Mouse (Mus musculus): ENCODE results near the gene Nfkbib. TPM values are rescaled to one million over a fixed set of nuclear protein-coding genes. Genes with fewer than 3 reads are reported as not detected.

The Nfkbib gene
- polyA plus RNA-seq, 1 experiment from 2014 or later: 38.9 TPM

DNA sequence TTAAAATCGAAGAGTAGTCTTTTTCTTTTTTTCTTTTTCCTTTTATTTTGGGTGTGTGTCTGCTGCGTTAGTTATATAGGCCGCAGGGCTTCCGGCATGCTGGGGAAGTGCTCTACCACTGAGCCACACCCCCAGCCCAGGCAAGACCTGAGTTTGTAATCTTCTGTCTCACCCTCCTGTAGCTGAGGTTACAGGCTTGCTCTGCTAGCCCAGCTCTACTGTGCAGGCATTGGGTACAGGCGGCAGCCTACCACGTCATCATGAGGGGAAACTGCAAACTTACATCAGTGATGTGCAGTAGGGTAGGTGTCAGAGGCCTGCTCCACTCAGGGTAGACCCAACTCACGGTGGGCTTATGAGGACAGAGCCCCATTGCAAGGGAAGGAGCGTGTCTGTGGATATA is 13.9 kb upstream of the Nfkbib start:
- H3K4me2 ChIP-seq (replicated peaks): no peak overlapping the region
- H3K4me1 ChIP-seq: peaks cover 5% of the 10 kb centered on the region
- no peak overlapping the region for H3K4me3 ChIP-seq
- no peaks in the 10 kb centered on the region for H3K27me3 ChIP-seq
- peaks cover 35% of the 10 kb centered on the region for H3K36me3 ChIP-seq
- 92% methylated on average over 8 of the region's 8 CpGs for WGBS
- H3K9me3 ChIP-seq: no peaks in the 10 kb centered on the region
- ATAC-seq (ENCODE audit: insufficient number of reproducible peaks, insufficient read depth, low FRiP score, low TSS enrichment): no peak
- no peak overlapping the region for H3K9ac ChIP-seq
- H3K27ac ChIP-seq: no peak overlapping the region

GRCm38 (mm10) chr7:28780857-28781256 is 13.5 kb upstream of the Nfkbib start:
- peaks cover 5% of the 10 kb centered on the region for H3K4me1 ChIP-seq
- H3K4me3 ChIP-seq: no peak overlapping the region
- no peak overlapping the region for H3K4me2 ChIP-seq (replicated peaks)
- 79% methylated on average over 7 of the region's 7 CpGs for WGBS
- ATAC-seq (ENCODE audit: insufficient number of reproducible peaks, insufficient read depth, low FRiP score, low TSS enrichment): no peak
- H3K36me3 ChIP-seq: peaks cover 36% of the 10 kb centered on the region
- 0 out of 2 replicates have a peak overlapping the region, but pooled peaks have one; percentile 22 for H3K9ac ChIP-seq
- no peaks in the 10 kb centered on the region for H3K9me3 ChIP-seq
- no peaks in the 10 kb centered on the region for H3K27me3 ChIP-seq
- no peak overlapping the region for H3K27ac ChIP-seq

DNA sequence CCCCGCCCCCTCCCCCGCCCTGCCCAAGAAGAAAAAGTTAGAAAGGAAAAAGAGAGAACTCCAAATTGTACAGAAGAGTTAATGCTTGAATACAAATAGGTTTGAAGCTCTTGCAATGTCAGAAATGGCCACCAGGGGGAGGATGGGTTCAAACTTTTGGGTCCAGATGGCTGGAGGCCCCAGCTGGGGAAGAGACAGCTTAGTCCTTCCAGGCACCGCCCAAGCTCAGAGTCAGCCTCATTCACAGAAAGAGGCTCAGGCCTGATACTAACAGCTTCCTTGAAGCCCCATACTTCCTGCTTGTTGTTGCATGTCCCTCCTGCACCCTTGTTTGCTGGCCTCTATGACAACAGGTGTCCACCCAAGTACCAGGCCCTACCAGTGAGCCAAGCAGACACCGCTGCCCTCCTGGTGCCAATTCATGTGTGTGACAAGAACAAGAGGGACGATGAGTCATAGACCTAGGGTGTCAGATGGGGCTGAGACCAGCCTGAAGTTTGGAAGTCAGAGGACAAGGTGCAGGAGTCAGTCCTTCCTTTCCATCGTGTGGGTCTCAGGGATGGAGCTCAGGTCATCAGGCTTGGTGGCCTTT is 12.9 kb upstream of the Nfkbib start:
- Histone ChIP-seq H3K36me3 (peaks cover 34% of the 10 kb centered on the region), H3K27me3 (no peaks in the 10 kb centered on the region), H3K9ac (peak overlapping the region; percentile 22; the same call in 1 of the 2 replicates), H3K27ac (no peak overlapping the region), H3K4me3 (no peak overlapping the region), H3K9me3 (no peaks in the 10 kb centered on the region), H3K4me1 (peaks cover 5% of the 10 kb centered on the region), H3K4me2 (replicated peaks) (no peak overlapping the region)
- 48% methylated on average over 6 of the region's 6 CpGs for WGBS
- ATAC-seq (ENCODE audit: insufficient number of reproducible peaks, insufficient read depth, low FRiP score, low TSS enrichment): no peak

DNA sequence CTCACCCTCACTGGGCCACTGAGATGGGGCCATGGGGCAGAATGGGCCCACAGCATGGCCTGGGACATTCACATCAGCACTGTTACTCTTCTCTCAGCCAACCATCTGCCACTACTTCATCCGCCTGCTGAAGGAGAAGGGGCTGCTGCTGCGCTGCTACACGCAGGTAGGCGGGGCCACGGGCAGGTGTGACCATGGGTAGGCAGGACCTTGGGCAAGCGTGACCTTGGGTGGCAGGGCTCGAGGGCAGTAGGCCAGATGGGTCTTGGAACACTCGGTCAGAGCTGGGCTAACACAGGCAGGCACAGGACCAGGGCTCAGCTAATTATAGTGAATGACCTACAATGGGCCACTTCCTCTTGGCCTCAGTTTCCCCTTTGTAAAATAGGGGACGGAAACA is 11.5 kb upstream of the Nfkbib start:
- Histone ChIP-seq H3K9ac (no peak overlapping the region), H3K4me1 (peaks cover 5% of the 10 kb centered on the region), H3K9me3 (no peaks in the 10 kb centered on the region), H3K27ac (no peak overlapping the region), H3K4me3 (no peak overlapping the region), H3K4me2 (replicated peaks) (no peak overlapping the region), H3K27me3 (no peaks in the 10 kb centered on the region), H3K36me3 (peaks cover 39% of the 10 kb centered on the region)
- no peak for ATAC-seq (ENCODE audit: insufficient number of reproducible peaks, insufficient read depth, low FRiP score, low TSS enrichment)
- WGBS: 85% methylated on average over 9 of the region's 9 CpGs

DNA sequence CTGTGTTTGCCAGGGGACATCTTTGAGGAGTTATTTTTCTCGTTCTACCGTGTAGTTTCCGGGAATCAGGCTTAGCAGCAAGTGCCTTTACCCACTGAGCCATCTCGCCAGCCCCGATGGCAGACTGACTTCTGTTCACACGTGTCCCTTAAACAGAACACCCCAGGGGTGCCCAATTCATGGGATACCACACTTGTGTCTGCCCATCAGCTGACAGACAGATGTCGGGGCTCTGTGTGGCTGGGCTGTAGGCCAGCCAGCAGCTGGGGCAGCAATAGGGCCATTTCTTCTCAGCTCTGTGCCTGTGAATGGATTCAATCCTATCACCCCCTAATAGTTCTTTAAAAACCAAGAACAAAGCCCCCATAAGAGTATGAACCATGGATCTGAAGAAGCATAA is 7.8 kb upstream of the Nfkbib start:
- no peak overlapping the region for H3K9ac ChIP-seq
- H3K9me3 ChIP-seq: no peaks in the 10 kb centered on the region
- H3K36me3 ChIP-seq: peaks cover 34% of the 10 kb centered on the region
- no peak overlapping the region for H3K27ac ChIP-seq
- no peak overlapping the region for H3K4me3 ChIP-seq
- ATAC-seq (ENCODE audit: insufficient number of reproducible peaks, insufficient read depth, low FRiP score, low TSS enrichment): no peak
- 86% methylated on average over 7 of the region's 7 CpGs for WGBS
- no peaks in the 10 kb centered on the region for H3K27me3 ChIP-seq
- H3K4me2 ChIP-seq (replicated peaks): no peak overlapping the region
- H3K4me1 ChIP-seq: peaks cover under 1% of the 10 kb centered on the region

DNA sequence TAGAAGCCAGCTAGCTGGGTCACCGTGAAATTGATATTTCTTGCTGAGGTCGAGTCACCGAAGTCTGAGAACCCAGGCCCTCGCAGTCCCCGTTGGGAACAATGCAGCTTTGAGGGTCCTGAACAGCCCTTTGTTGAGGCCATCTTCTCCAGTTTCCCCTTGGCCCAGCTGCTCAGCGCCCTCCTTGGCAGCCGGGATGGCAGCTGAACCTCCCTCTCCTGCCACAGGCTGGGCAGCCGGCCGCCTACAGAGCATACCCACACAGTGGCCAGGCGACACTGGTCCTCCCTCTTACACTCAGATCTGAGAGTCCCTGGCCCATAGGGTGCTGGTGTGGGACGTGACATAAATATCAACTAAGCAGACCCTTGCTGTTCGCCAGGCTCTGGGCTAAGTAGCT is 6.9 kb upstream of the Nfkbib start:
- no peak for ATAC-seq (ENCODE audit: insufficient number of reproducible peaks, insufficient read depth, low FRiP score, low TSS enrichment)
- no peaks in the 10 kb centered on the region for H3K4me1 ChIP-seq
- WGBS: 41% methylated on average over 12 of the region's 12 CpGs
- no peak overlapping the region for H3K9ac ChIP-seq
- H3K36me3 ChIP-seq: peaks cover 34% of the 10 kb centered on the region
- no peaks in the 10 kb centered on the region for H3K27me3 ChIP-seq
- peak overlapping the region; percentile 59; the same call in 1 of the 2 replicates for H3K27ac ChIP-seq
- H3K4me2 ChIP-seq (replicated peaks): no peak overlapping the region
- no peak overlapping the region for H3K4me3 ChIP-seq
- H3K9me3 ChIP-seq: no peaks in the 10 kb centered on the region

DNA sequence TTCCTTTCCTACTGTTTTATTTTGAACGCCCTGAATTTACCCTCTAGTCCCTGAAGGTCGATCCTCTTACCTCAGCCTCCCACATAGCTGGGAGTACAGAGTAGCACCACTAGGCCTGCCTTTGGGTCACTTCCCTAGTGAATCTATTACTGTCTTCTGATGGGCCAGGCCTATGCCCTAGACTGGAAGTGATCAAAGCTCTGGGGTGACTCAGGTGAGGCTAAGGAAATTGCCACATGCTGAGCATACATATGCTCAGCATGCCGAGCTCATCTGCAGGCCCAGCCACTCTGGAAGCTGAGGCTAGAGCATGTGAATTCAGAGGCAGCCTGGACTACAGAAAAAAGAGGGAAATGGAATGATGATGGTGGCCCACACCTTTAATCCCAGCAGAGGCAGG is 5.9 kb upstream of the Nfkbib start:
- no peaks in the 10 kb centered on the region for H3K4me1 ChIP-seq
- H3K36me3 ChIP-seq: peaks cover 28% of the 10 kb centered on the region
- WGBS: 60% methylated on average over 3 of the region's 3 CpGs
- H3K9me3 ChIP-seq: no peaks in the 10 kb centered on the region
- H3K27ac ChIP-seq: 0 out of 2 replicates have a peak overlapping the region, but pooled peaks have one; percentile 41
- H3K9ac ChIP-seq: no peak overlapping the region
- H3K4me3 ChIP-seq: no peak overlapping the region
- no peak overlapping the region for H3K4me2 ChIP-seq (replicated peaks)
- H3K27me3 ChIP-seq: no peaks in the 10 kb centered on the region
- no peak for ATAC-seq (ENCODE audit: insufficient number of reproducible peaks, insufficient read depth, low FRiP score, low TSS enrichment)

DNA sequence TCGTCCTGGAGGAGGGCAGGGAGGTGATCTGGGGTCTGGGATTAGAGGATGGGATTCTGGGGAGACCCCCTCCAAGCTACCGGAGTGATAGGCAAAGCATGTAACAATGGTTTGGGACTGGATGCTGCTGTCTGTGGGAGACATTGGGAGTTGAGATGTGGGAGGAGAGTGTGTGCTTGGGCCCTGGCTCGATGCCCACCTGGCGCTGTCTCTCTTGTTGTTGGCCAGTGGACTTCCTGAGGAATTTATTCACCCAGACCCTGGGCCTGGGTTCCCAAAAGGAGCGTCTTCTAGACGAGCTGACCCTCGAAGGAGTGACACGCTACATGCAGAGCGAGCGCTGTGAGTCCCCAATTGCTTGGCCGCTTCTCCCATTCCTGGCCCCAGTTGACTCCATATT is 4.6 kb upstream of the Nfkbib start:
- no peaks in the 10 kb centered on the region for H3K27me3 ChIP-seq
- ATAC-seq (ENCODE audit: insufficient number of reproducible peaks, insufficient read depth, low FRiP score, low TSS enrichment): no peak

GRCm38 (mm10) chr7:28770309-28770708 is 3.0 kb upstream of the Nfkbib start:
- Histone ChIP-seq H3K4me2 (replicated peaks) (no peak overlapping the region), H3K36me3 (peaks cover 13% of the 10 kb centered on the region; the same call in 1 of the 2 replicates), H3K27me3 (no peaks in the 10 kb centered on the region), H3K9ac (no peak overlapping the region), H3K4me1 (peaks cover 11% of the 10 kb centered on the region), H3K9me3 (no peaks in the 10 kb centered on the region), H3K27ac (no peak overlapping the region), H3K4me3 (no peak overlapping the region)
- no peak for ATAC-seq (ENCODE audit: insufficient number of reproducible peaks, insufficient read depth, low FRiP score, low TSS enrichment)
- WGBS: 84% methylated on average over 3 of the region's 3 CpGs

More for the DNA sequence above, 4.6 kb upstream of the Nfkbib start:
- Histone ChIP-seq H3K9ac (no peak overlapping the region), H3K36me3 (peaks cover 25% of the 10 kb centered on the region), H3K4me2 (replicated peaks) (no peak overlapping the region), H3K4me3 (no peak overlapping the region), H3K27ac (no peak overlapping the region), H3K4me1 (peaks cover 6% of the 10 kb centered on the region), H3K9me3 (no peaks in the 10 kb centered on the region)
- 91% methylated on average over 11 of the region's 11 CpGs for WGBS

DNA sequence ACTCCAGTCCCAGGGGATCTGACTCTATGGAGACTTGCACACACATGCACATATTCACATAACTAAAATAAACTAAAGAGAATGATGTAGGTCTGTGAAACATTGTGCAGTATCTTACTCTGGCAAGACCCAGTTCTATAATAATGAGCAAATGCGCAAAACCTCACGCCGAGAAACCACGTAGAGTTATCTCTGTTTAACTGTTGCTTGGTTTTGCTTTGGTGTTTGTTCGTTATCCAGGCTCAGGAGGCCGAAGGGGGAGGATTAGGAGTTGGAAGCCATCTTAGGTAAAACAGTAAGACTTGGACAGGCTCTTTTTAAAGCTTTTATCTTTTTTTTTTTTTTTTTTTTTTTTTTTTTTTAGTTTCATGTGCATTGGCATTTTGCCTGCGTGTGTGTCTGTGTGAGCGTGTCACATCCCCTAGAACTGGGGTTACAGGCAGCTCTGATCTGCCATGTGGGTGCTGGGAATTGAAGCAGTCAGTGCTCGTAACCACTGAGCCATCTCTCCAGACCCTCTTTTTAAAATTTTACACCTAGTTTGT is 2.2 kb upstream of the Nfkbib start:
- Histone ChIP-seq H3K4me2 (replicated peaks) (no peak overlapping the region), H3K4me1 (peaks cover 12% of the 10 kb centered on the region), H3K27me3 (no peaks in the 10 kb centered on the region), H3K36me3 (0 out of 2 replicates have a peak, but pooled peaks cover 11% of the 10 kb centered on the region), H3K4me3 (no peak overlapping the region), H3K27ac (no peak overlapping the region), H3K9me3 (no peaks in the 10 kb centered on the region), H3K9ac (no peak overlapping the region)
- no peak for ATAC-seq (ENCODE audit: insufficient number of reproducible peaks, insufficient read depth, low FRiP score, low TSS enrichment)
- 92% methylated on average over 9 of the region's 9 CpGs for WGBS

GRCm38 (mm10) chr7:28766910-28767309 is 402 bp downstream of the Nfkbib start:
- Histone ChIP-seq H3K4me2 (replicated peaks) (peak overlapping the region; percentile 64), H3K4me3 (peak overlapping the region; percentile 63), H3K9me3 (no peaks in the 10 kb centered on the region), H3K4me1 (peaks cover 12% of the 10 kb centered on the region), H3K9ac (peak overlapping the region; percentile 74), H3K36me3 (peaks cover 6% of the 10 kb centered on the region; the same call in 1 of the 2 replicates), H3K27me3 (no peaks in the 10 kb centered on the region), H3K27ac (no peak overlapping the region)
- WGBS: 3% methylated on average over 14 of the region's 14 CpGs
- no peak; the same call in 1 of the 2 replicates for ATAC-seq (ENCODE audit: insufficient number of reproducible peaks, insufficient read depth, low FRiP score, low TSS enrichment)

GRCm38 (mm10) chr7:28766173-28766879 is 986 bp downstream of the Nfkbib start, which contains the start of gene Sirt2:
Gene Sirt2, plus strand, starts transcription at chr7:28766735.
- H3K27me3 ChIP-seq: no peaks in the 10 kb centered on the region
- ATAC-seq (ENCODE audit: insufficient number of reproducible peaks, insufficient read depth, low FRiP score, low TSS enrichment): peak; percentile 97
- under 1% methylated on average over 45 of the region's 45 CpGs for WGBS
- H3K4me1 ChIP-seq: peaks cover 12% of the 10 kb centered on the region
- peak within 1 kb of the TSS; percentile 63 for H3K4me3 ChIP-seq
- no peaks in the 10 kb centered on the region for H3K9me3 ChIP-seq
- H3K36me3 ChIP-seq: peaks cover 9% of the 10 kb centered on the region
- peak within 1 kb of the TSS; percentile 74 for H3K9ac ChIP-seq
- H3K4me2 ChIP-seq (replicated peaks): peak within 1 kb of the TSS; percentile 64
- no peak within 1 kb of the TSS for H3K27ac ChIP-seq
